Mouse (Mus musculus) forebrain, embryonic 10.5 days (tissue): ENCODE results near the gene Cyp2w1. TPM values are rescaled to one million over a fixed set of nuclear protein-coding genes. Genes with fewer than 3 reads are reported as not detected.
"Not testable (repeated sequence)": the region's sequence is repeated elsewhere in the genome, so short reads cannot be mapped to it uniquely, and the experiment has no call there.

Experiments used
- DNase-seq: peaks from one replicate; pipeline ENCODE4 v3.0.0-alpha.2; 2017; ENCODE audit warnings: low spot score; ENCODE audit errors: extremely low spot score
- H3K27ac ChIP-seq: fragments of 300-500 bp; sonication (generic); 2 replicates; pipeline ENCODE4 v1.5.1; 2016; ENCODE audit warnings: mild to moderate bottlenecking
- H3K27me3 ChIP-seq: fragments of 300-500 bp; sonication (generic); 2 replicates; pipeline ENCODE4 v1.6.1; 2016; ENCODE audit warnings: mild to moderate bottlenecking; ENCODE audit not compliant: poor library complexity, severe bottlenecking
- H3K36me3 ChIP-seq: fragments of 300-500 bp; sonication (generic); replicated peaks from 2 replicates; pipeline ENCODE4 v1.6.1; 2016; ENCODE audit warnings: mild to moderate bottlenecking, moderate library complexity
- H3K4me1 ChIP-seq: fragments of 300-500 bp; sonication (generic); 2 replicates; pipeline ENCODE4 v1.6.1; 2016
- H3K4me3 ChIP-seq: fragments of 300-500 bp; sonication (generic); 2 replicates; pipeline ENCODE4 v1.5.1; 2016; ENCODE audit warnings: mild to moderate bottlenecking, moderate library complexity
- H3K9me3 ChIP-seq: fragments of 300-500 bp; sonication (generic); 2 replicates; pipeline ENCODE4 v1.6.1; 2016; ENCODE audit warnings: mild to moderate bottlenecking, moderate library complexity
- WGBS: fragments of 180-500 bp; shearing (Covaris S2); methylation state at CpG from one replicate; pipeline ENCODE4 v1.1.7; 2016; 5-methylcytosine and 5-hydroxymethylcytosine counted together
- polyA plus RNA-seq: library from polyadenylated mRNA; unstranded; fragments of >200 nt; fragmentation: Nextera tagmentation; extraction: Ambion mirVana; gene quantifications from 2 replicates; pipeline ENCODE4 v1.2.1, GENCODE M21; 2016

Gene Cyp2w1
- polyA plus RNA-seq, 1 experiment from 2014 or later, result not detected

- 66% methylated on average over 5 of the region's 5 CpGs for WGBS
- DNase-seq, result no peak
- peak overlapping the region; percentile 76; the same call in 1 of the 2 replicates for H3K4me3 ChIP-seq
- H3K27ac ChIP-seq, result no peak overlapping the region
- no peaks in the 10 kb centered on the region for H3K36me3 ChIP-seq
- H3K27me3 ChIP-seq, result peaks cover 59% of the 10 kb centered on the region
- H3K4me1 ChIP-seq, result peaks cover 27% of the 10 kb centered on the region
- no peaks in the 10 kb centered on the region for H3K9me3 ChIP-seq
Observed at GRCm38 (mm10) chr5:139324045-139324491, 28.3 kb upstream of the Cyp2w1 start.

GRCm38 (mm10) chr5:139324691-139325394, 27.6 kb upstream of the Cyp2w1 start:
- peak overlapping the region; percentile 76 for H3K4me3 ChIP-seq
- H3K27me3 ChIP-seq, result peaks cover 66% of the 10 kb centered on the region
- WGBS, result 2% methylated on average over 58 of the region's 62 CpGs
- H3K36me3 ChIP-seq, result no peaks in the 10 kb centered on the region
- peaks cover 27% of the 10 kb centered on the region for H3K4me1 ChIP-seq
- no peaks in the 10 kb centered on the region for H3K9me3 ChIP-seq
- H3K27ac ChIP-seq, result peak overlapping the region; percentile 71
- DNase-seq, result no peak

DNA sequence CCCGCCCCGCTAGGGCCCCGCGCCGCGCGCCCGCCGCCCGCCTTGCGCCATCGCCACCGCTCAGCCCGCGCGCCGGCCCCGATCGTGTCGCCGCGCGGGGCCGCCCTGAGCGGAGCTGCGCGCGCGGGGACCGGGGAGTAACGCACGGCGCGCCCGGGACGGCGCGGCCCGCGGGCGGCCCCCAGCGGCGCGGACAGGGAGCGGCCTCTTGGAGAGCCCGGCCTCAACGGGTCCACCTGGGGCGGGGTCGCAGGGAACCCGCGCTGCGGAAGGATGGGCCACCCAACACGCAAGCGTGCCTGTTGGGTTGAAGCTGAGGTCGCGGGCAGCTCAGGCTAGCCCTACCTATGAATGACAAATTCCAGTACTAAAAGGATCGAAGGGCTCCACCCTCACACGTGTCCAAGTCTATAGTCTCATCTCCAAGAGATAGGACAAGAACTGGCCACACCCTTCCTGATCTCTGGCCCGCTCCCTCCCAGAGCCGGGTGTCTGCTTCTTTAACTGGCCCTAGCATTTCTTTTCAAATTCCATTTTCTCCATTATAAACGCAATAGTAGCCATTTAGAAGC, 26.9 kb upstream of the Cyp2w1 start, which contains the start of gene Adap1:
TSS of gene Adap1 (minus strand) at position 228 of the 572 bp plus-strand sequence.
- Histone ChIP-seq H3K9me3 (no peaks in the 10 kb centered on the region), H3K36me3 (no peaks in the 10 kb centered on the region), H3K27me3 (peaks cover 66% of the 10 kb centered on the region), H3K27ac (peak within 1 kb of the TSS; percentile 71), H3K4me3 (peak within 1 kb of the TSS; percentile 76), H3K4me1 (peaks cover 27% of the 10 kb centered on the region)
- peak; percentile 38 for DNase-seq
- WGBS, result 3% methylated on average over 61 of the region's 61 CpGs

- no peak overlapping the region for H3K4me3 ChIP-seq
- DNase-seq, result no peak
- 68% methylated on average over 13 of the region's 13 CpGs for WGBS
- no peak overlapping the region for H3K27ac ChIP-seq
- H3K27me3 ChIP-seq, result peaks cover 69% of the 10 kb centered on the region
- no peaks in the 10 kb centered on the region for H3K9me3 ChIP-seq
- H3K36me3 ChIP-seq, result no peaks in the 10 kb centered on the region
- peaks cover 27% of the 10 kb centered on the region for H3K4me1 ChIP-seq
Observed at GRCm38 (mm10) chr5:139326111-139326696, 26.2 kb upstream of the Cyp2w1 start.

DNA sequence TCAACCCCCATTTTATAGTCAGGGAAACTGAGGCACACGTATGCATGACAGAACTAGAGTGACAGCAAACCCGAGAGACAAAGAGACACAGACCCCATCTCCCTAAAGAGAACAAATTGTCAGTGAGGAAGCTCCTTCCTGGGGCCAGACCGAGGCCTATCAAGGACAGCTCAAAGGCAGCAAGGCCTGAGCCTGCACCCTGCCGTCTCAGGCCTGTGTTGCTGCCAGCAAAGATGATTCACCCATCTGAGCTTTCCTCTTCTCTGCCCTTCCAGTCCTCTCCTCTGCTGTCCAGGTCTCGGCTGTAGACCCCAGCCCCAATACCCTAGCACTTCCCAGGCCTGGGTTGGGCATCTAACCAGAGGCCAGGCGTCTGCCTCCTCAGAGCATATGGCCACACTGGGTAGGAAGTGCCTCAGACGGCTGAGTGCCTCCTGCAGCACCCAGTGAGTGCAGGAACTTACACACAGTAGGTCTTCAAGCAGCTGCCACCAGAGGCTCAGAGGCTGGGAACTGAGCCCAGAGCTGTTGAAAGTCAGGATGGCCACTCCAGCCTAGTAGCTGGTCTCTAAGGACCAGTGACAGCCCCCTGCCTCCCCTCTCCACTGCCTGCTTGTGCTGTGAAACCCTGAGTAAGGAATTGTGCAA, 25.3 kb upstream of the Cyp2w1 start:
- no peaks in the 10 kb centered on the region for H3K9me3 ChIP-seq
- WGBS, result 71% methylated on average over 7 of the region's 7 CpGs
- peaks cover 73% of the 10 kb centered on the region for H3K27me3 ChIP-seq
- no peak for DNase-seq
- no peak overlapping the region for H3K27ac ChIP-seq
- no peaks in the 10 kb centered on the region for H3K36me3 ChIP-seq
- peaks cover 27% of the 10 kb centered on the region for H3K4me1 ChIP-seq
- no peak overlapping the region for H3K4me3 ChIP-seq

GRCm38 (mm10) chr5:139327634-139328020, 24.8 kb upstream of the Cyp2w1 start:
- Histone ChIP-seq H3K27me3 (peaks cover 68% of the 10 kb centered on the region), H3K9me3 (no peaks in the 10 kb centered on the region), H3K36me3 (no peaks in the 10 kb centered on the region), H3K4me1 (peaks cover 25% of the 10 kb centered on the region), H3K27ac (no peak overlapping the region), H3K4me3 (no peak overlapping the region)
- 76% methylated on average over 7 of the region's 7 CpGs for WGBS
- no peak for DNase-seq

GRCm38 (mm10) chr5:139330766-139331165, 21.7 kb upstream of the Cyp2w1 start:
- H3K4me1 ChIP-seq, result peaks cover 2% of the 10 kb centered on the region; the same call in 1 of the 2 replicates
- DNase-seq, result no peak
- WGBS, result 83% methylated on average over 7 of the region's 7 CpGs

GRCm38 (mm10) chr5:139331742-139332141, 20.7 kb upstream of the Cyp2w1 start:
- Histone ChIP-seq H3K4me3 (no peak overlapping the region), H3K27ac (no peak overlapping the region), H3K4me1 (no peaks in the 10 kb centered on the region), H3K9me3 (no peaks in the 10 kb centered on the region), H3K36me3 (peaks cover 23% of the 10 kb centered on the region), H3K27me3 (peaks cover 27% of the 10 kb centered on the region)
- 24% methylated on average over 8 of the region's 8 CpGs for WGBS
- peak; percentile 78 for DNase-seq

More at GRCm38 (mm10) chr5:139330766-139331165, 21.7 kb upstream of the Cyp2w1 start:
- H3K9me3 ChIP-seq, result no peaks in the 10 kb centered on the region
- peaks cover 13% of the 10 kb centered on the region for H3K36me3 ChIP-seq
- peaks cover 37% of the 10 kb centered on the region for H3K27me3 ChIP-seq
- H3K4me3 ChIP-seq, result no peak overlapping the region
- no peak overlapping the region for H3K27ac ChIP-seq

GRCm38 (mm10) chr5:139332590-139333272, 19.7 kb upstream of the Cyp2w1 start:
- DNase-seq, result no peak
- Histone ChIP-seq H3K27ac (no peak overlapping the region), H3K4me1 (no peaks in the 10 kb centered on the region), H3K27me3 (peaks cover 18% of the 10 kb centered on the region; the same call in 1 of the 2 replicates), H3K36me3 (peaks cover 32% of the 10 kb centered on the region), H3K4me3 (no peak overlapping the region), H3K9me3 (no peaks in the 10 kb centered on the region)
- 85% methylated on average over 8 of the region's 8 CpGs for WGBS

GRCm38 (mm10) chr5:139333301-139334013, 19.0 kb upstream of the Cyp2w1 start:
- WGBS, result 89% methylated on average over 16 of the region's 16 CpGs

DNA sequence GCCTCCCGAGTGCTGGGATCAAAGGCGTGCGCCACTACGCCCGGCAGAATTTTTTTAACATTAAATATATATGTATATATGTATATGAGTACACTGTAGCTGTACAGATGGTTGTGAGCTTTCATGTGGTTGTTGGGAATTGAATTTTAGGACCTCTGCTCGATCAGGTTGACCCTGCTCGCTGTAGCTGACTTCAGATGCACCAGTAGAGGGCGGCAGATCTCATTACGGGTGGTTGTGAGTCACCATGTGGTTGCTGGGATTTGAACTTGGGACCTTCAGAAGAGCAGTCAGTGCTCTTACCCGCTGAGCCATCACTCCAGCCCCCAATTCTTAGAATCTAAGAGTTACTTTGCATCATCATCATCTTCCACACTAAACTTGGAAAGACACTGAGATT, 18.0 kb upstream of the Cyp2w1 start:
- H3K36me3 ChIP-seq, result peaks cover 49% of the 10 kb centered on the region
- H3K27ac ChIP-seq, H3K9me3 ChIP-seq, DNase-seq, H3K4me3 ChIP-seq, H3K4me1 ChIP-seq: not testable (repeated sequence)
- WGBS, result 86% methylated on average over 10 of the region's 10 CpGs
- peaks cover 15% of the 10 kb centered on the region; the same call in 1 of the 2 replicates for H3K27me3 ChIP-seq

More at GRCm38 (mm10) chr5:139333301-139334013, 19.0 kb upstream of the Cyp2w1 start:
- Histone ChIP-seq H3K4me3 (no peak overlapping the region), H3K9me3 (no peaks in the 10 kb centered on the region), H3K27me3 (peaks cover 18% of the 10 kb centered on the region; the same call in 1 of the 2 replicates), H3K4me1 (no peaks in the 10 kb centered on the region), H3K36me3 (peaks cover 39% of the 10 kb centered on the region), H3K27ac (no peak overlapping the region)
- no peak for DNase-seq
